Comparison of ENCODE assay signal across 16 mouse cellular contexts in genomic region chr14:45554336-45554735, GRCm38 (mm10). TPM values are rescaled to one million over a fixed set of nuclear protein-coding genes. Genes with fewer than 3 reads are reported as not detected.
A peak's percentile ranks its signal among the peaks of the same experiment; 100 is the strongest.
DNase-seq lines count a peak whose midpoint lies in the region; ATAC-seq and TF ChIP-seq lines count a peak whose summit lies in the region.
"Had no signal": no experiment of that assay in that cellular context is flagged by ENCODE, and none has a peak within 500 bp of the region (broad histone marks: within the 10 kb centered on the region; RNA-seq: fewer than 3 reads in every experiment).

No protein-coding gene starts in this region.

- no peak overlapping the region for H3K4me2 ChIP-seq in heart, embryonic 13.5 days
- no peak overlapping the region for H3K4me2 ChIP-seq in heart, embryonic 12.5 days
- H3K4me2 ChIP-seq in limb, embryonic 14.5 days (replicated peaks; ENCODE audit: low read depth, low read length, severe bottlenecking), result no peak overlapping the region
- no peak overlapping the region for H3K4me2 ChIP-seq in forebrain, postnatal 0 days (ENCODE audit: low read depth)
- H3K4me2 ChIP-seq: embryonic facial prominence, embryonic 12.5 days; hindbrain, embryonic 14.5 days; midbrain, embryonic 15.5 days had no signal

- TF ChIP-seq CTCF in forebrain, postnatal 0 days (IDR thresholded peaks at IDR 0.05; ENCODE audit: low read depth), result no peak

- H3K9ac ChIP-seq in heart, embryonic 13.5 days, result no peak overlapping the region
- no peak overlapping the region for H3K9ac ChIP-seq in heart, embryonic 12.5 days
- no peak overlapping the region for H3K9ac ChIP-seq in limb, embryonic 14.5 days (ENCODE audit: low read depth, low read length, severe bottlenecking)
- no peak overlapping the region for H3K9ac ChIP-seq in forebrain, postnatal 0 days
- H3K9ac ChIP-seq: embryonic facial prominence, embryonic 12.5 days; hindbrain, embryonic 14.5 days; liver, postnatal 0 days; midbrain, embryonic 15.5 days had no signal

- WGBS in heart, embryonic 13.5 days, result 81% methylated on average over 6 of the region's 6 CpGs
- WGBS in heart, embryonic 12.5 days, result 89% methylated on average over 6 of the region's 6 CpGs
- WGBS in limb, embryonic 14.5 days, result 79% methylated on average over 6 of the region's 6 CpGs
- WGBS in forebrain, postnatal 0 days, result 90% methylated on average over 6 of the region's 6 CpGs

- H3K27me3 ChIP-seq in heart, embryonic 13.5 days (replicated peaks), result no peaks in the 10 kb centered on the region
- H3K27me3 ChIP-seq in heart, embryonic 12.5 days (replicated peaks), result no peaks in the 10 kb centered on the region
- H3K27me3 ChIP-seq in limb, embryonic 14.5 days (ENCODE audit: control insufficient read depth, insufficient read depth, low read length), result no peaks in the 10 kb centered on the region
- no peaks in the 10 kb centered on the region for H3K27me3 ChIP-seq in forebrain, postnatal 0 days (ENCODE audit: insufficient read depth, low read length)
- H3K27me3 ChIP-seq: embryonic facial prominence, embryonic 12.5 days; megakaryocyte, embryonic 14.5 days; midbrain, embryonic 15.5 days had no signal

- no peaks in the 10 kb centered on the region for H3K9me3 ChIP-seq in heart, embryonic 13.5 days
- no peaks in the 10 kb centered on the region for H3K9me3 ChIP-seq in heart, embryonic 12.5 days (replicated peaks)
- no peaks in the 10 kb centered on the region for H3K9me3 ChIP-seq in limb, embryonic 14.5 days (ENCODE audit: control insufficient read depth, low read length)
- H3K9me3 ChIP-seq in forebrain, postnatal 0 days (ENCODE audit: low read length), result no peaks in the 10 kb centered on the region
- H3K9me3 ChIP-seq: embryonic facial prominence, embryonic 12.5 days; megakaryocyte, embryonic 14.5 days; midbrain, embryonic 15.5 days had no signal

- ATAC-seq in heart, embryonic 13.5 days (ENCODE audit: extremely low read depth, insufficient number of reproducible peaks, low FRiP score, low TSS enrichment), result no peak
- no peak for ATAC-seq in heart, embryonic 12.5 days (ENCODE audit: insufficient number of reproducible peaks, low FRiP score)
- ATAC-seq in limb, embryonic 14.5 days (ENCODE audit: low FRiP score, low read depth), result no peak
- ATAC-seq in forebrain, postnatal 0 days, result no peak
- no peak for ATAC-seq in erythroblast, adult 5-6 weeks (replicated peaks; ENCODE audit: low FRiP score, poor library complexity, severe bottlenecking)
- ATAC-seq: intestine, postnatal 0 days; liver, postnatal 0 days; midbrain, embryonic 15.5 days had no signal

- TF ChIP-seq POLR2A in limb, embryonic 14.5 days (IDR thresholded peaks at IDR 0.05; ENCODE audit: borderline replicate concordance, extremely low read depth, insufficient read depth, insufficient read length), result no peak

- H3K27ac ChIP-seq in heart, embryonic 13.5 days (replicated peaks), result peak overlapping the region; percentile 45; the same call in 1 of the 2 replicates
- no peak overlapping the region for H3K27ac ChIP-seq in heart, embryonic 12.5 days (ENCODE audit: poor library complexity, severe bottlenecking)
- no peak overlapping the region for H3K27ac ChIP-seq in limb, embryonic 14.5 days (replicated peaks; ENCODE audit: low read depth, low read length)
- no peak overlapping the region for H3K27ac ChIP-seq in forebrain, postnatal 0 days (ENCODE audit: low read depth, low read length)
- H3K27ac ChIP-seq: embryonic facial prominence, embryonic 12.5 days; hindbrain, embryonic 14.5 days; kidney, postnatal 0 days; layer of hippocampus, adult 2 months; midbrain, embryonic 15.5 days had no signal

- H3K36me3 ChIP-seq in heart, embryonic 13.5 days, result no peaks in the 10 kb centered on the region
- H3K36me3 ChIP-seq in heart, embryonic 12.5 days, result no peaks in the 10 kb centered on the region
- H3K36me3 ChIP-seq in limb, embryonic 14.5 days (ENCODE audit: control insufficient read depth, insufficient read depth, low read length), result no peaks in the 10 kb centered on the region
- no peaks in the 10 kb centered on the region for H3K36me3 ChIP-seq in forebrain, postnatal 0 days (ENCODE audit: insufficient read depth)
- H3K36me3 ChIP-seq: embryonic facial prominence, embryonic 12.5 days; midbrain, embryonic 15.5 days had no signal

- peak; percentile 40 for DNase-seq in lung, postnatal 10 days
- no peak for DNase-seq in lung, postnatal 14 days
- peak; percentile 71 for DNase-seq in limb, embryonic 14.5 days (ENCODE audit: low spot score)
- no peak for DNase-seq in forebrain, postnatal 0 days
- DNase-seq: liver, postnatal 0 days; thymus, adult 2 months had no signal

- H3K4me3 ChIP-seq in heart, embryonic 13.5 days, result no peak overlapping the region
- H3K4me3 ChIP-seq in heart, embryonic 12.5 days, result no peak overlapping the region
- no peak overlapping the region for H3K4me3 ChIP-seq in limb, embryonic 14.5 days (replicated peaks; ENCODE audit: low read length)
- no peak overlapping the region for H3K4me3 ChIP-seq in forebrain, postnatal 0 days (ENCODE audit: low read depth, low read length)
- H3K4me3 ChIP-seq: embryonic facial prominence, embryonic 12.5 days; layer of hippocampus, adult 2 months; megakaryocyte, embryonic 14.5 days; midbrain, embryonic 15.5 days had no signal

- peaks cover 27% of the 10 kb centered on the region for H3K4me1 ChIP-seq in heart, embryonic 13.5 days
- peaks cover 12% of the 10 kb centered on the region; the same call in 1 of the 2 replicates for H3K4me1 ChIP-seq in heart, embryonic 12.5 days (replicated peaks)
- H3K4me1 ChIP-seq in limb, embryonic 14.5 days (ENCODE audit: control insufficient read depth, insufficient read depth, low read length), result 0 out of 2 replicates have a peak, but pooled peaks cover 3% of the 10 kb centered on the region
- no peaks in the 10 kb centered on the region for H3K4me1 ChIP-seq in forebrain, postnatal 0 days (ENCODE audit: insufficient read depth)
- H3K4me1 ChIP-seq: embryonic facial prominence, embryonic 12.5 days; midbrain, embryonic 15.5 days had no signal

RNA-seq across cellular contexts. Expression of gene Fermt2, which starts 24.4 kb away (rescaled TPM):
- polyA plus RNA-seq in heart, embryonic 13.5 days (2015; fragmentation: Nextera tagmentation; extraction: Ambion mirVana), result 170 and 197 TPM in 2 replicates
- polyA plus RNA-seq in heart, embryonic 12.5 days (2016; fragmentation: Nextera tagmentation; extraction: Ambion mirVana), result 191 and 206 TPM in 2 replicates
- polyA plus RNA-seq in limb, embryonic 14.5 days (2012; rRNA removed), result 74.3 and 91.7 TPM in 2 replicates
- polyA plus RNA-seq in limb, embryonic 14.5 days (2014; fragmentation: Nextera tagmentation; extraction: Ambion mirVana), result 128 and 134 TPM in 2 replicates
- 29.5 and 36.2 TPM in 2 replicates for total RNA-seq in forebrain, postnatal 0 days (2014; rRNA removed)
- polyA plus RNA-seq in forebrain, postnatal 0 days (2015; fragmentation: Nextera tagmentation; extraction: Ambion mirVana), result 59.4 and 61.5 TPM in 2 replicates
- total RNA-seq in erythroblast, adult 5-6 weeks (2015; ENCODE audit: low replicate concordance), result not detected in 2 replicates
- total RNA-seq in erythroblast, adult 5-6 weeks (2017; ENCODE audit: low replicate concordance), result not detected in 2 replicates

Comparison
In these comparisons a context has a peak if more than half of its experiments do, and no peak if none do; other contexts are left out.
1. DNase-seq: peak in lung, postnatal 10 days (single experiment) and limb, embryonic 14.5 days (single experiment); none in lung, postnatal 14 days (single experiment) and forebrain, postnatal 0 days (single experiment).